Mouse (Mus musculus): Measurements from ENCODE around the gene Trim27. TPM values are rescaled to one million over a fixed set of nuclear protein-coding genes. Genes with fewer than 3 reads are reported as not detected.

The Trim27 gene
- polyA plus RNA-seq, 2 experiments: 101 to 123 TPM

- H3K9me3 ChIP-seq (ENCODE audit: control insufficient read depth, low read length): no peaks in the 10 kb centered on the region
- no peaks in the 10 kb centered on the region for H3K27me3 ChIP-seq (ENCODE audit: control insufficient read depth, insufficient read depth, low read length)
- DNase-seq (ENCODE audit: low spot score) (peak; percentile 90), ATAC-seq (ENCODE audit: low FRiP score, low read depth) (no peak)
- no peaks in the 10 kb centered on the region for H3K4me1 ChIP-seq (ENCODE audit: control insufficient read depth, insufficient read depth, low read length)
- peak overlapping the region; percentile 98 for H3K4me2 ChIP-seq (replicated peaks; ENCODE audit: low read depth, low read length, severe bottlenecking)
- peak overlapping the region; percentile 40; the same call in 1 of the 2 replicates for H3K9ac ChIP-seq (ENCODE audit: low read depth, low read length, severe bottlenecking)
- no peak for TF ChIP-seq POLR2A (IDR thresholded peaks at IDR 0.05; ENCODE audit: borderline replicate concordance, extremely low read depth, insufficient read depth, insufficient read length)
- H3K4me3 ChIP-seq (replicated peaks; ENCODE audit: low read length): peak overlapping the region; percentile 68
- WGBS: under 1% methylated on average over 19 of the region's 19 CpGs
- no peaks in the 10 kb centered on the region for H3K36me3 ChIP-seq (ENCODE audit: control insufficient read depth, insufficient read depth, low read length)
- H3K27ac ChIP-seq (replicated peaks; ENCODE audit: low read depth, low read length): no peak overlapping the region
These were observed 20.3 kb upstream of the Trim27 start for GRCm38 (mm10) chr13:21158785-21159474.

- WGBS: 0% methylated on average over 15 of the region's 15 CpGs
- peak overlapping the region; percentile 98 for H3K4me2 ChIP-seq (replicated peaks; ENCODE audit: low read depth, low read length, severe bottlenecking)
- H3K36me3 ChIP-seq (ENCODE audit: control insufficient read depth, insufficient read depth, low read length): no peaks in the 10 kb centered on the region
- no peaks in the 10 kb centered on the region for H3K27me3 ChIP-seq (ENCODE audit: control insufficient read depth, insufficient read depth, low read length)
- ATAC-seq (ENCODE audit: low FRiP score, low read depth) (no peak), DNase-seq (ENCODE audit: low spot score) (no peak)
- no peaks in the 10 kb centered on the region for H3K9me3 ChIP-seq (ENCODE audit: control insufficient read depth, low read length)
- no peak for TF ChIP-seq POLR2A (IDR thresholded peaks at IDR 0.05; ENCODE audit: borderline replicate concordance, extremely low read depth, insufficient read depth, insufficient read length)
- H3K27ac ChIP-seq (replicated peaks; ENCODE audit: low read depth, low read length): no peak overlapping the region
- no peaks in the 10 kb centered on the region for H3K4me1 ChIP-seq (ENCODE audit: control insufficient read depth, insufficient read depth, low read length)
- H3K4me3 ChIP-seq (replicated peaks; ENCODE audit: low read length): peak overlapping the region; percentile 68
- H3K9ac ChIP-seq (ENCODE audit: low read depth, low read length, severe bottlenecking): peak overlapping the region; percentile 40
These were observed 19.8 kb upstream of the Trim27 start for GRCm38 (mm10) chr13:21159475-21159819.

DNA sequence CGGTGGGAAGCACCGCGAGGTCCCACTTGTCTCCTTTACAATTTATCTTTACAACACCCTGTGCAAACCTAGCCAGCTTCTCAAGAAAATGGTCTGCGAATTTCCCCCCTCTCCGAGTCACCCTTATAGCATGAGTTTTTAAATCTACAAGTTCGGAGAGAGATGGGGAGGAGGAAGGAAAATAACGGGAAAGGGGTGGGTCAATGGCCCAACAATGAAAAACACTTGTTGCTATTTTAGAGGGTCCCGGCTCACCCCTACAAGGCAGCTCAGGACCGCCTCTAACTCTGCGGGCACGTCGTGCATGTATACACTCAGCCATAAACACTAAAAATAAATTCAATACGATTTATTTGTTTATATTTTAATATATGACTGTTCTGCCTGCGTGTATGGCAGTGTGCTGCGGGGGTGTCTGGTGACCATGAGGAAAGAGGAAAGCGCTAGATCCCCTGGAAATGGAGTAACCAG, 19.2 kb upstream of the Trim27 start:
- H3K9me3 ChIP-seq (ENCODE audit: control insufficient read depth, low read length): no peaks in the 10 kb centered on the region
- WGBS: 0% methylated on average over 16 of the region's 16 CpGs
- no peak for TF ChIP-seq POLR2A (IDR thresholded peaks at IDR 0.05; ENCODE audit: borderline replicate concordance, extremely low read depth, insufficient read depth, insufficient read length)
- peak overlapping the region; percentile 40 for H3K9ac ChIP-seq (ENCODE audit: low read depth, low read length, severe bottlenecking)
- no peaks in the 10 kb centered on the region for H3K36me3 ChIP-seq (ENCODE audit: control insufficient read depth, insufficient read depth, low read length)
- H3K4me1 ChIP-seq (ENCODE audit: control insufficient read depth, insufficient read depth, low read length): no peaks in the 10 kb centered on the region
- ATAC-seq (ENCODE audit: low FRiP score, low read depth) (peak; percentile 2; the same call in 1 of the 2 replicates), DNase-seq (ENCODE audit: low spot score) (peak; percentile 28)
- no peaks in the 10 kb centered on the region for H3K27me3 ChIP-seq (ENCODE audit: control insufficient read depth, insufficient read depth, low read length)
- peak overlapping the region; percentile 68 for H3K4me3 ChIP-seq (replicated peaks; ENCODE audit: low read length)
- no peak overlapping the region for H3K27ac ChIP-seq (replicated peaks; ENCODE audit: low read depth, low read length)
- peak overlapping the region; percentile 98 for H3K4me2 ChIP-seq (replicated peaks; ENCODE audit: low read depth, low read length, severe bottlenecking)

DNA sequence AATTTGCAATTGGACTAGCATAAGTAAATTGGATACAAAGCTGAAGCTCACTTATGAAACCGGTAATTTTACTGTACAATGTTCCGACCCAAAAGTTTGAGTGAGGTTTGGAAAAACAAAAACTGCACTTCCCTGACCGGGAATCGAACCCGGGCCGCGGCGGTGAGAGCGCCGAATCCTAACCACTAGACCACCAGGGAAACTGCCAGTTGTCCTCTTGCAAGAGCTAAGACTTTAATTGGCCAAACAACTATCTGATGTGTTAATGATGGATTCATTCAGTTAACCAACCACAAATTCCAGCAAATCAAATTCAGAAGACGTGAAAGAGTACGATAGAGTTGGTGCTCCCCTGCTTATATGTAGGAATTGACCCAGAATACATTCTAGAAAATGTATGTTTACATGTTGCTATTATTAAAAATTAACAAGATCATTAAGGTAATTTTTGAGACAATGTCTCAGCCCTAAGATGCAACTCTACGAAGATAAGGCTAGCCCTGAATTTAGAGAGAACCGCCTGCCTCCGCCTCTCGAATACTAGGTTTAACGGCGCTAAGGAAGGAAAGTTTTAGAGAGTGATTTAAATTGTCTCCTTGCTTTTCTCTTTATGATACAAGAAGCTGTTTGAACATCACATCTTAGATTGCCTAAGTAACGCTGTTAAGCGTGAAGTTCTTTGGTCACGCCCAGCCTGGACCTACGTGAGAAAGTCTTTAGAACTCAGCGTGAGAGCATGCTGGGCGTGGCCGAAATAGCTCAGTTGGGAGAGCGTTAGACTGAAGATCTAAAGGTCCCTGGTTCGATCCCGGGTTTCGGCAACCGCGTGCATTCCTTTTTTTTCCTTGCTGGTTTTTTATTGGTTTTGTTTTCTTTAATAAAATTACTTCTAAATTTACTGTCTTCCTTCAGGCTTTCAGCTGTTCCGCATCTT, 18.3 kb upstream of the Trim27 start:
- peak; percentile 88 for ATAC-seq (ENCODE audit: low FRiP score, low read depth)
- Histone ChIP-seq H3K4me2 (replicated peaks; ENCODE audit: low read depth, low read length, severe bottlenecking) (peak overlapping the region; percentile 98), H3K27me3 (ENCODE audit: control insufficient read depth, insufficient read depth, low read length) (no peaks in the 10 kb centered on the region), H3K4me3 (replicated peaks; ENCODE audit: low read length) (peak overlapping the region; percentile 68), H3K9ac (ENCODE audit: low read depth, low read length, severe bottlenecking) (peak overlapping the region; percentile 40), H3K27ac (replicated peaks; ENCODE audit: low read depth, low read length) (no peak overlapping the region), H3K36me3 (ENCODE audit: control insufficient read depth, insufficient read depth, low read length) (no peaks in the 10 kb centered on the region), H3K4me1 (ENCODE audit: control insufficient read depth, insufficient read depth, low read length) (no peaks in the 10 kb centered on the region), H3K9me3 (ENCODE audit: control insufficient read depth, low read length) (no peaks in the 10 kb centered on the region)
- peak; percentile 97 for DNase-seq (ENCODE audit: low spot score)
- TF ChIP-seq POLR2A (IDR thresholded peaks at IDR 0.05; ENCODE audit: borderline replicate concordance, extremely low read depth, insufficient read depth, insufficient read length): no peak
- WGBS: under 1% methylated on average over 32 of the region's 32 CpGs

DNA sequence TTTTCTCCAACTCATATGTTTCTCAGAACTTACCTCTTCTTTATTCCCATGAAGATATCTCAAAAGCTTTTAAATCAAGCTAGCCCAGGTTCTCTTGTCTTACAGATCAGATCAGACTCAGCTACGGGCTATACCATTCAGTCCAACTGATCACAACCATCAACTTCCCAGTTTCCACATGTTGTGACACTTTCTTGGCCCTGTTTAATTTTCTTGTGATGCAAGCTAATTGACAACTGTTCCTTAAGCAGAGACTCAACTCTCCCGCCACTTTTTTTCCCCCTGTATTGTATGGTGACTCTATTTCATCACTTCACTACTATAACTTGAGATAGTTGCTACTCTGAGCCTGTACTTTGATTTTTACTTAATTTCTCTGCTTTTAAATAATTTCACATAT, 17.7 kb upstream of the Trim27 start:
- H3K9me3 ChIP-seq (ENCODE audit: control insufficient read depth, low read length): no peaks in the 10 kb centered on the region
- H3K27ac ChIP-seq (replicated peaks; ENCODE audit: low read depth, low read length): no peak overlapping the region
- H3K4me1 ChIP-seq (ENCODE audit: control insufficient read depth, insufficient read depth, low read length): 0 out of 2 replicates have a peak, but pooled peaks cover 2% of the 10 kb centered on the region
- H3K4me3 ChIP-seq (replicated peaks; ENCODE audit: low read length): peak overlapping the region; percentile 68
- no peak for DNase-seq (ENCODE audit: low spot score)
- WGBS: 40% methylated on average over 2 of the region's 2 CpGs
- H3K4me2 ChIP-seq (replicated peaks; ENCODE audit: low read depth, low read length, severe bottlenecking): peak overlapping the region; percentile 48
- H3K27me3 ChIP-seq (ENCODE audit: control insufficient read depth, insufficient read depth, low read length): no peaks in the 10 kb centered on the region
- H3K9ac ChIP-seq (ENCODE audit: low read depth, low read length, severe bottlenecking): no peak overlapping the region
- no peak for TF ChIP-seq POLR2A (IDR thresholded peaks at IDR 0.05; ENCODE audit: borderline replicate concordance, extremely low read depth, insufficient read depth, insufficient read length)
- no peaks in the 10 kb centered on the region for H3K36me3 ChIP-seq (ENCODE audit: control insufficient read depth, insufficient read depth, low read length)
- peak; percentile 11; the same call in 1 of the 2 replicates for ATAC-seq (ENCODE audit: low FRiP score, low read depth)

Data from limb, embryonic 14.5 days (tissue).